Comparison of ENCODE assay signal across 20 mouse cellular contexts in the genomic region with DNA sequence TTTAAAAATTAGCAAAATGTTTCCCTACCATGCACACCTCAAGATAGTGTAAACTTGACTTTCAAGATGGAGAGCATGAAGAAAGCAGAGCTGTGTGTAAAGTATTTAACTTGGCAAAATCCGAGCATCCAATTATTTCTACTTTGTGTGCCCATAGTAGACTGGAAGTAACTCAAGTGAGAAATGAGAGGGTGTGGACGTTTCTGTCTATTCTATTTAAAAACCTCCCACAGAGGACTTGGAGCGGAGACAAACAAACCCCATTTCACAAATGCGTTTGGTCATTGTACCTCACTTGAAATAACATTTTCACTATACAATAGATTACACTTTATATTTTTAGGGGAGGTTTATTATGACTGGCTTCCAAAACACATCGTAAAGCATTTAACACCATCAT.
"Had no signal": no experiment of that assay in that cellular context is flagged by ENCODE, and none has a peak within 500 bp of the region (broad histone marks: within the 10 kb centered on the region; RNA-seq: fewer than 3 reads in every experiment).

No protein-coding gene starts in this region.

- ATAC-seq: liver, embryonic 12.5 days; midbrain, embryonic 13.5 days had no signal

- H3K9me3 ChIP-seq: kidney, embryonic 15.5 days; limb, embryonic 13.5 days; liver, embryonic 12.5 days; liver, embryonic 15.5 days; midbrain, embryonic 13.5 days; stomach, embryonic 15.5 days had no signal

- H3K36me3 ChIP-seq: kidney, embryonic 15.5 days; limb, embryonic 13.5 days; liver, embryonic 12.5 days; liver, embryonic 15.5 days; midbrain, embryonic 13.5 days; stomach, embryonic 15.5 days had no signal

- H3K27me3 ChIP-seq: kidney, embryonic 15.5 days; limb, embryonic 13.5 days; liver, embryonic 12.5 days; liver, embryonic 15.5 days; midbrain, embryonic 13.5 days; stomach, embryonic 15.5 days had no signal

- H3K4me3 ChIP-seq: kidney, embryonic 15.5 days; left cerebral cortex, adult 2 months; limb, embryonic 13.5 days; liver, embryonic 12.5 days; liver, embryonic 15.5 days; midbrain, embryonic 13.5 days; stomach, embryonic 15.5 days had no signal

- DNase-seq: kidney, adult 11 months; kidney, adult 8-10 months; kidney, postnatal 10 days; kidney, postnatal 36 days; layer of hippocampus, postnatal 36 days; liver; lung, adult 18-20 months; lung, postnatal 14 days; right cerebral cortex, postnatal 25 days; spleen, adult 18-20 months; thymus, adult 18-20 months; thymus, postnatal 36 days had no signal

- H3K4me2 ChIP-seq: kidney, embryonic 15.5 days; limb, embryonic 13.5 days; liver, embryonic 12.5 days; liver, embryonic 15.5 days; midbrain, embryonic 13.5 days; stomach, embryonic 15.5 days had no signal

- H3K9ac ChIP-seq: kidney, embryonic 15.5 days; limb, embryonic 13.5 days; liver, embryonic 12.5 days; liver, embryonic 15.5 days; midbrain, embryonic 13.5 days; stomach, embryonic 15.5 days had no signal

- H3K27ac ChIP-seq: kidney, embryonic 15.5 days; left cerebral cortex, adult 2 months; limb, embryonic 13.5 days; liver, embryonic 12.5 days; liver, embryonic 15.5 days; macrophage; midbrain, embryonic 13.5 days; stomach, embryonic 15.5 days had no signal

- H3K4me1 ChIP-seq: kidney, embryonic 15.5 days; limb, embryonic 13.5 days; liver, embryonic 12.5 days; liver, embryonic 15.5 days; midbrain, embryonic 13.5 days; stomach, embryonic 15.5 days had no signal
